8 mouse cellular contexts compared by ENCODE assay signal in genomic region chr6:96116148-96116533, GRCm38 (mm10). TPM values are rescaled to one million over a fixed set of nuclear protein-coding genes. Genes with fewer than 3 reads are reported as not detected.
DNase-seq lines count a peak whose midpoint lies in the region; ATAC-seq and TF ChIP-seq lines count a peak whose summit lies in the region.

No protein-coding gene starts in this region.

- H3K9me3 ChIP-seq in kidney, embryonic 16.5 days (ENCODE audit: low read length), result no peaks in the 10 kb centered on the region
- no peaks in the 10 kb centered on the region for H3K9me3 ChIP-seq in hindbrain, embryonic 16.5 days (ENCODE audit: control insufficient read depth, low read length)
- H3K9me3 ChIP-seq in midbrain, embryonic 15.5 days, result no peaks in the 10 kb centered on the region

- 10% methylated on average over 6 of the region's 6 CpGs for WGBS in kidney, embryonic 16.5 days
- WGBS in hindbrain, embryonic 16.5 days, result 10% methylated on average over 6 of the region's 6 CpGs
- 8% methylated on average over 6 of the region's 6 CpGs for WGBS in midbrain, embryonic 15.5 days

- H3K4me2 ChIP-seq in kidney, embryonic 16.5 days (replicated peaks; ENCODE audit: low read depth, low read length), result peak overlapping the region; percentile 99
- peak overlapping the region; percentile 96 for H3K4me2 ChIP-seq in hindbrain, embryonic 16.5 days (ENCODE audit: low read length)
- H3K4me2 ChIP-seq in midbrain, embryonic 15.5 days, result peak overlapping the region; percentile 90

- H3K9ac ChIP-seq in kidney, embryonic 16.5 days (replicated peaks; ENCODE audit: low read length), result peak overlapping the region; percentile 80
- peak overlapping the region; percentile 81 for H3K9ac ChIP-seq in hindbrain, embryonic 16.5 days (ENCODE audit: low read depth, low read length)
- H3K9ac ChIP-seq in midbrain, embryonic 15.5 days, result peak overlapping the region; percentile 72

- TF ChIP-seq CTCF in cortical plate, adult 2 months (IDR thresholded peaks at IDR 0.05; ENCODE audit: extremely low read depth, insufficient read depth, low read length), result no peak

- no peaks in the 10 kb centered on the region for H3K36me3 ChIP-seq in kidney, embryonic 16.5 days (ENCODE audit: insufficient read depth, low read length)
- H3K36me3 ChIP-seq in hindbrain, embryonic 16.5 days (ENCODE audit: control insufficient read depth, insufficient read depth, low read length), result no peaks in the 10 kb centered on the region
- H3K36me3 ChIP-seq in midbrain, embryonic 15.5 days (replicated peaks), result no peaks in the 10 kb centered on the region

- no peak for ATAC-seq in kidney, embryonic 16.5 days (ENCODE audit: low FRiP score, low TSS enrichment)
- ATAC-seq in hindbrain, embryonic 16.5 days, result no peak
- ATAC-seq in midbrain, embryonic 15.5 days (replicated peaks), result no peak

- H3K27ac ChIP-seq in kidney, embryonic 16.5 days (ENCODE audit: low read length), result peak overlapping the region; percentile 34; the same call in 1 of the 2 replicates
- H3K27ac ChIP-seq in cortical plate, adult 2 months (ENCODE audit: insufficient read depth, low read length), result peak overlapping the region; percentile 89
- no peak overlapping the region for H3K27ac ChIP-seq in hindbrain, embryonic 16.5 days (ENCODE audit: low read depth, low read length)
- peak overlapping the region; percentile 79 for H3K27ac ChIP-seq in midbrain, embryonic 15.5 days

- H3K27me3 ChIP-seq in kidney, embryonic 16.5 days (ENCODE audit: insufficient read depth, low read length), result no peaks in the 10 kb centered on the region
- no peaks in the 10 kb centered on the region for H3K27me3 ChIP-seq in hindbrain, embryonic 16.5 days (replicated peaks; ENCODE audit: control insufficient read depth, insufficient read depth, low read length)
- H3K27me3 ChIP-seq in midbrain, embryonic 15.5 days (replicated peaks), result no peaks in the 10 kb centered on the region

- TF ChIP-seq POLR2A in cortical plate, adult 2 months (IDR thresholded peaks at IDR 0.05; ENCODE audit: extremely low read depth, insufficient read depth, low read length), result no peak

- peaks cover 17% of the 10 kb centered on the region for H3K4me1 ChIP-seq in kidney, embryonic 16.5 days (ENCODE audit: insufficient read depth, low read length)
- no peaks in the 10 kb centered on the region; the same call in 1 of the 2 replicates for H3K4me1 ChIP-seq in cortical plate, adult 2 months (ENCODE audit: control insufficient read depth, insufficient read depth, low read length)
- H3K4me1 ChIP-seq in hindbrain, embryonic 16.5 days (ENCODE audit: control insufficient read depth, insufficient read depth, low read depth, low read length), result peaks cover 2% of the 10 kb centered on the region
- H3K4me1 ChIP-seq in midbrain, embryonic 15.5 days, result peaks cover 26% of the 10 kb centered on the region

- H3K4me3 ChIP-seq in kidney, embryonic 16.5 days (ENCODE audit: low read length), result peak overlapping the region; percentile 74
- peak overlapping the region; percentile 96 for H3K4me3 ChIP-seq in cortical plate, adult 2 months (ENCODE audit: insufficient read depth, low read length)
- peak overlapping the region; percentile 62 for H3K4me3 ChIP-seq in hindbrain, embryonic 16.5 days (ENCODE audit: low read length)
- H3K4me3 ChIP-seq in midbrain, embryonic 15.5 days, result peak overlapping the region; percentile 62

- DNase-seq in kidney, postnatal 36 days, result no peak
- no peak for DNase-seq in thymus, postnatal 25 days
- DNase-seq in urinary bladder, postnatal 4 days (ENCODE audit: low spot score in 2 of 2), result no peak
- no peak for DNase-seq in left cerebral cortex, adult 9 months (ENCODE audit: low spot score in 2 of 2)

RNA-seq across cellular contexts. Expression of gene Fam19a1, which starts 3.2 kb away (rescaled TPM):
- polyA plus RNA-seq in kidney, embryonic 16.5 days (2015; fragmentation: Nextera tagmentation; extraction: Ambion mirVana), result 3.3 and 3.8 TPM in 2 replicates
- 18.8 and 26.4 TPM in 2 replicates for polyA plus RNA-seq in cortical plate, adult 2 months (2012; rRNA removed)
- 19.8 and 24.8 TPM in 2 replicates for polyA plus RNA-seq in hindbrain, embryonic 16.5 days (2015; fragmentation: Nextera tagmentation; extraction: Ambion mirVana)
- polyA plus RNA-seq in midbrain, embryonic 15.5 days (2015; fragmentation: Nextera tagmentation; extraction: Ambion mirVana), result 32.8 and 34.2 TPM in 2 replicates

RNA-seq across cellular contexts. Expression of gene 1700123L14Rik, which starts 49.9 kb away (rescaled TPM):
- polyA plus RNA-seq in kidney, embryonic 16.5 days (2015; fragmentation: Nextera tagmentation; extraction: Ambion mirVana), result not detected in 2 replicates
- 0.11 TPM in 1 of 2 replicates, not detected in the other for polyA plus RNA-seq in cortical plate, adult 2 months (2012; rRNA removed)
- polyA plus RNA-seq in hindbrain, embryonic 16.5 days (2015; fragmentation: Nextera tagmentation; extraction: Ambion mirVana), result 0.09 TPM in 1 of 2 replicates, not detected in the other
- polyA plus RNA-seq in midbrain, embryonic 15.5 days (2015; fragmentation: Nextera tagmentation; extraction: Ambion mirVana), result 0.09 TPM in 1 of 2 replicates, not detected in the other
